Mouse (Mus musculus): ENCODE measurements at regions not wholly inside any gene's neighbourhood (a gene's known extent, or its start where the extent isn't known, plus 50 kb on each side); places are given as distances from the start of the nearest gene placed in this dataset.
A peak's percentile ranks its signal among the peaks of the same experiment; 100 is the strongest.

DNA sequence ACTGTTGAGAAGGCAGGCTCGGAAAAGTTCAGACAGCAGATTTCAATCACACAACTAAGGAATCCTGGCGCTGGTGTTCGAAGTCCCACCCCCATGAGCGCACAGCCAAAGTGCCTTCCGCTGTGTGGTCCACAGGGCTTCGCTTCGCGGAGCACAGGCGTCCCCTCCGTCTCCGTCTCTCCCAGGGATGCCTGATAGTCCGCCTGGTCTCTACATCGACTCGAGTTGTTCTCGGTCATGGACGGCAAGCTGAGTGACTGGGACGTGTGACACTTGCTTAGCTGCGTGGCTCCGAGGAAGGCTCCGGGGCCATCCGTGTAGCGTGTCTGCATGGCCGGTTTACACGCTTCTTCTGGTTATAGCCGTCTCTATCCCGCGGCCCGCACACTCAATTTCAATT is 224.0 kb downstream of the Gm26897 start:
- DNase-seq, result no peak

DNA sequence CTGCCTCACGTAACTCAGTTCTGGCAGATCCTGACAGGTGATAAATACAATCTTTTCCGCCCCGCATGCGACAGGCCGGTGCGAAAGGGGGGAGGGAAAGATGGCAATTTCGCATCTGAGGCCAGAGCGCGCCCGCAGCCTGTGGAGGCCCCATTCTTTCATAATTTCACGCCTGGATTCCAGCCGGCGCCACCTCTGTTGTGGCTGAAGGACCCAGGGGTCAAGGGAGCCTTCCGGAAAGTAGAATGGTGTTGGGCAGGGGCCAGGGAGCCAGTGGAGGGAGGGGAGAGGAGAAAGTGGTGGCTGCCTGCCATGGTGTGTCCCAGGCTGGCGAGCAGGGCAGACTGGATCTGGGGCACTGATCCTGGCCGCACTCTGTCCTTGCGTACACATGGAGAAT is 224.5 kb downstream of the Gm26897 start:
- peak; percentile 31 for DNase-seq

DNA sequence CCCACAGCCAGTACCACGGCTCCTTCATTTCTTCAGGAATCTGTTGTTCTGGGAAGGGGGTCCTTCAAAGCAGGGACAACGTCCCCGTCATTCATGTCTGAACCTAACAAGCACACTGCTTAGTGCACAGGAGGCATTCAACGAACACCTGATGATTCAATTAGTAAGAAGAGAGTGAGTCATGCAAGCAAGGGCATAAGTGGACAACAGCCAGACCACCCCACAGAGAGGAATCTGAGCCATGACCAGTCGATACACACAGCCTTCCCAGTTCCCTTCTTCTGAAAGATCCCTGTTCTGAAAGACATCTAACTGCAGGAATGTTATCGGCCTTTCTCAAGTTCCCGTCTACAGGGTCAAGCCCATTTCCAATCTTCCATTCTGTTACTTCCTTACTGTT is 231.6 kb downstream of the Gm26897 start:
- no peak for DNase-seq

DNA sequence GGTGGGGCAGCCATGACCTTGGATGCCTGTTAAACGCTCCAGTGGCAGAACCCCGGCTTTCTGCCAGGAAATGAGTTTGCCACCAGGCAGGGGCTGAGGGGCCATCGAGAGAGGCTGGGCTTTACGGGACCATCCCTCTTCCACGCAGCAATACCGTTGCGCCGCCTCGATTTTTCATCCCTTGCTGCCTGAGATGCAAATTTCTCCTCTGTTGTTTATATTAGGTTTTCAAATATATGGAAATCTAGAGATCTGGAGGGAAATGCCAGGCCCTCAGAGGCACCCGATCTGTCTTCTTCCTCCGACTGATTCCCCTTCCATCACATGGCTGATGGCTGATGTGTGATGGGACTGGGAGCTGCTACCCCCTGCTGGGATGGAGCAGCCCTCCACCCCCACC is 234.4 kb downstream of the Gm26897 start:
- DNase-seq, result no peak

DNA sequence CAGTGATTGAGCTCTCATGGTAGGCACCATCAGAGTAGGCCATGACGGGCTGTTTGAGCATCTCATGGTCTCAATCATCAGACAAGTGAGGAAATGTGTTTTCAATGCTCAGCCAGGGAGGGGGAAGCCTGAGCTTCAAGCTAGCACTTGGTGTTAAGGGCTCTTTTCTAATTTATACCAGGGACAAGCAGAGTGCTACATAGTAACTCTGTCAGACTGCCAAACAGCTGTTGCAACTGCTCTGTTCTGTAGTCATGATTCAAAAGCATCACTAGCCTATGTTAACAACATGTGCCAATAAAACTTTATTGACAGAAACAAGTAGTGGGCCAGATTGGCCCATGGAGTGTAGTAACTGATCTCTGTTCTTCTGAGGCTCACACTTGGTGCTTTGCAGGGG is 235.0 kb downstream of the Gm26897 start:
- DNase-seq, result no peak

DNA sequence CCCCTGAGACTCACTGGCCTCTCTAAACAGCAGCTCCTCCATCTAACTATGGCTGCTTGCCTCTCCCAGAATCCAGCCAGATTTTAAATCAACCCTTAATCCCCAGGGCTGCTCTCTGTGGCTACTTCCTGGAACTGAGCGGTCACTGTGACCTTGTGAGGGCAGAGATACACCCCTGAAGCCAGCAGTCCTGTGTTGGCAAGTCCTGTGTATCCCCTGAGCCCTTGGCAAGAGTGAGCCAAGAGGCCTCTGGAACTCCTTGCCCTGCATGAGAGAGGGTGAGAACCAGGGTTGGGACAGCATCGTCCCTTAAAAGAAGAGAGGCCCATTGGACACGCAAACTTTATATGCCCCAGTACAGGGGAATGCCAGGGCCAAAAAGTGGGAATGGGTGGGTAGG is 237.5 kb downstream of the Gm26897 start:
- DNase-seq, result no peak

DNA sequence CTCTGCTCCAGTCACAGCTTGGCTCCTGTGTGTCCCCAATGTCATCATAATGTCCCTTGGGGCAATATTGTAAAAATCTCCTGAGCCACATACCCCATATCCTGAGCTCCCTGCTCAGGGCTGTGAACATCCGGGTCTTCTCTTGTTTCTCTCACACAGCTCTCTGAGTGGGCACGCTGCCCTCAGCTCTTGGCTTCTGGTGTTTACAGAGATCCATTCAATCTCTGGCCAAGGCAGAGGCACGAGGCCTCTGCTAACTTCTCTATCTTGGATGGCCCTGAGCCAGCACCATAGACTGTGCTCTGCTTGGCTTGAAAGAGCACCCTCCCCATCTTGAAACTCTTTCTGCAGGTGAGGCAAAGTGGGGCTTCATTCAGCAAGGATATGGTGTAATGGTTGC is 238.2 kb downstream of the Gm26897 start:
- DNase-seq, result no peak

DNA sequence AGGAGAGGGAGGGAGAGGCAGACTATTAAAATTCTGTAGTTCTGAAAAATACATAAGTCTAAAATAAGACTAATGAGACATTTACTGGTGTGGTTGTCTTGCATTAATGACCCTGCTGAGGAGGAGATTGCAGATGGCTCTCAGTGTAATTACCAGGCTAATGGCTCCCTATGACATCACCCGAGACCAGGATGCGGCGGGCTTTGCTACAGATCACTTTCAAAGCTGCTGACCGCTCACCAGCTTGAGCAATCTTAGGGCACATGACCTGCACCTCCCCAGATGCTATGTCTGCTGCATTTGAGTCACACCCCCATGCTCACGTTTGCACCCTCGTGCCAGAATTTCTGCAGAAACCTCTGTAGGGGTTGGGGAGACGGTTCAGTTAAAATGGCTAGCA is 242.0 kb downstream of the Gm26897 start:
- DNase-seq, result no peak

DNA sequence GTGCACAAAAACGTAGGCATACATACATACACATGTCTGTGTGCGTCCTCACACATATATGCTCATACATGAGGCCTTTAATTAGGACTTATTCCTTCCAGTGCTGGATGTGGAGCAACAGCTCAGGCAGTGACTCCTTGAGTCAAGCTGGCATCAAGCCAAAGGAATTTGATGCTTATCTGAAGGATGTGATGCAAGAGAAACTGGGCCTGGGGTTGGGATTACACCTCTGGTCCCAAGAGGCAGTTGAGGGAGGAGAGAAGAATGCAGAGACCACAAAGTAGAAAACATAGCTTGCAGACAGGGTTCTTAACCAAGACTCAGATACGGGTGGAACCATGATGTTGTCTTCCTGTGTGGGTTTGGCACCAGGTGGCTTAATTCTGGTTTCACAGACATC is 245.9 kb downstream of the Gm26897 start:
- DNase-seq, result no peak

DNA sequence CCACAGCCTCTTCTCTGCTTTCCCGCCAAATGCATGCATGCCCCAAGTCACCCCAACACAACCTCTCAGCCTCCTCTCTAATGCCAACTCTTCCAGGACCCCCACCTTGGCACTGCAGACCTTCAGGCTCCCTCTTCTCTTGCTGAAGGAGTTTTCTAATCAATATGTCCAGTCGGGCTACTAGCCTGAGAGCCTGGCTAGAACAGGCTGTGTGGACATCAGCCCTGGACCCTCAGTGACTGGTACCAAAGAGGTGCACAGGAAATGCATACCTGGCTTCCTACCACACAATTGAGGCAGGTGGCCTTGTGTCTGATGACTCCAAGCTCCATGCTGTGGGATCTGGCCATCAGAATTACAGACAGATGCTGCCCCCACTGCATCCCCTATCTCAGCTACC is 248.4 kb downstream of the Gm26897 start:
- DNase-seq, result no peak

DNA sequence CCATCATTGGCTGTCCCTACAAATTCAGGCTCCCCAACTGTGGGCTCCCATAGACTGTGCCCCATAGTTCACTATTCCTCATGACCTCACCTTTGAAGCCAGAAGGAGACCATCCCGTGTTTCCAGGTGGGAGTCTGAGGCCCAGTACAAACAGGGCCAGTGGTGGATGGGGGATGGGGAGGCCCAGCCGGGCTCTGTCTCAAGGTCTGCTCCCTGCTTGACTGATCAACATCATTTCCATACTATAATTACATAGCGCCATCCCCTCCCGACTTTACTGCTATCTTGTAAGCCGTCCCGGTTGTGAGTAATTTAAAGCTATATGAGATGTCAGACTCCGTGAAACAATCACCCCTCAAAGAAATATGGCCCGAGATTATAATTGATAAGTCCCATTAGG is 252.3 kb downstream of the Gm26897 start:
- no peak for DNase-seq

DNA sequence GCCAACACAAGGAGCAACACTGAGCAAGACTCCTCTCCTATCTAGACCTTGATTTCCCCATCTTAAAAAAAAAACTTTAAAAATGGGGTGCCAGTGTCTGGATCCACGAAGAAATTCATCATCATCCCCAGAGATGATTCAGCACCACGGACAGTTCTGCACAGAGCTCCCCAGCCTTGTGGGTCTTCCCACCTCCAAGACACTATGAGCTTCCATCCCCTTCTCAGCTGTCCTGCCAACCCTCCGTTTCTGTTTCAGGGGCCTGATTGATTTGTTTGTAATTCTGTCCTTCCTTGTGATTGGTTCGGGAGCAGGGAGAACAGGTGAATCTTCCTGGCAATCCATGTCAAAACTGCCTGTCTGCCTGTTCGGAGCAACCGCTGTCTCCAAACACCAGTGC is 253.3 kb downstream of the Gm26897 start:
- DNase-seq, result no peak

DNA sequence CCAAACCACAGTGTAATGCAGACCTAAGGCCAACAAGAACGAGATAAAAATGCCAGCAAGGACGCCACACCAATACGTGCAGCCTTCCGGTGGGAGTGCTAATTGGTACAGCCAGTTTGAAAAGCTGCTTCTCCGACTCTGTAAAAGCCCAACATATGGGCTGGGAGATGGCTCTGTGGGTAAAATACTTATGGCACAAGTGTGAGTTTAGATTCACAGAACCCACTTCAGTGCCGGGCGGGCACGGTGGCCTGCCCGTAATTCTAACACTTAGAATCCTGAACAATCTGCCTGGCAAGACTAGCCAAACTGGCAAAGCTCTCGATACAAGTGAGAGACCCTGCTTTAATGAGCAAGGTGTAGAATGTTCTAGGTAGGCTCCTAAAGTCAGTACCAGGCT is 258.1 kb downstream of the Gm26897 start:
- no peak for DNase-seq

DNA sequence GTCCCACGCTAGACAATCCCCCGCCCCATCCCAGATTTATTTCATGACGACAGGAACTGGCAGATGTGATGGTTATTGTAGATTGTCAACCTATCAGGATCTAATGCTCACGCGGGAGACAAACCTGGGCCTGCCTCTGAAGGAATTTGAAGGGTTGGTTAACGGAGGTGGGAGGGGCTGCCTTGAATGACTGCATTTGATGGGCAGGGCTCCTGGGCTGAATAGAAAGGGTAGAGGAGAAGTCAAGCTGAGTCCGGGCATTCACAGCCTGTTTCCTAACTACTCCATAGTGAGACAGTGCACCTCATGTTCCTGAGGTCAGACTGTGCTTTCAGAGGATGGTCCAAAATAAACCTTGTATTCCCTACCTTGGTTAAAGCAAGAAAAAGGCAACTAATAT is 259.1 kb downstream of the Cryba4 start:
- DNase-seq, result no peak

DNA sequence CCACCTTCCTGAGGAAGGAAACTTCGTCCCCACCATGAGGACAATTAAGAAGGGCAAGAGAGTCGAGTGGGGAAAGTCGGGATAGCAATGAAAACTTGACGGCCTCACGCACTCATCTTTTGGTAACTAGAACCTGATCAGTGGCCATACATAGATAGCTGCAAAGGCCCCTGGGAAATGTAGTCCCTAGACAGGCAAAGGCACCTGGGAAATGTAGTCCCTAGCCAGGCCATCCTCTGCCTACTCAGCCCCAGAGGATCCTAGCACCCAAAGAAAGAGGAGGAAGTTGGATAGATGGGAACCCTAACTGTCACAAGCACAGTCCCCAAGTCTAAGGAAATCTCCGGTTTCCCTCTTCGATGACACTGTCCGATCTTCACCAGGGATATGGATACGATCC is 258.4 kb downstream of the Cryba4 start:
- DNase-seq, result no peak

DNA sequence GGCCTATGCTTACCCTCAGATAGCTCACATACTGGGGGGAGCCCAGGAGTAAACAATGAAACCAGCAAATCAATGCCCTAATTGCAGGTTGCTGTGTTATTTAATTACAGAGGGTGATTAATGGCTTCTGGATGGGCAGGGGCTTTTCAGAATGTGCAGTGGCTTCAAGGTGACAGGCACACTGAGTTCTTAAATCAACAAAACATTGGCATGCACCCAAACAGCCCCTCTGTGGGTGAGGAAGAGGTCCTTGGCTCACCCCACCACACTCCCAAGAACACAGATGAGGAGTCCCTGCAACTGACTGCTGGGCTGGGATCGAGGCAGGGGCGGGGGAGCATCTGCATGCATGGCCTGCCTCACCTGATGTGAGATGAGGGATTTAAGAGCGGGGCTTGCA is 255.5 kb downstream of the Cryba4 start:
- DNase-seq, result no peak

DNA sequence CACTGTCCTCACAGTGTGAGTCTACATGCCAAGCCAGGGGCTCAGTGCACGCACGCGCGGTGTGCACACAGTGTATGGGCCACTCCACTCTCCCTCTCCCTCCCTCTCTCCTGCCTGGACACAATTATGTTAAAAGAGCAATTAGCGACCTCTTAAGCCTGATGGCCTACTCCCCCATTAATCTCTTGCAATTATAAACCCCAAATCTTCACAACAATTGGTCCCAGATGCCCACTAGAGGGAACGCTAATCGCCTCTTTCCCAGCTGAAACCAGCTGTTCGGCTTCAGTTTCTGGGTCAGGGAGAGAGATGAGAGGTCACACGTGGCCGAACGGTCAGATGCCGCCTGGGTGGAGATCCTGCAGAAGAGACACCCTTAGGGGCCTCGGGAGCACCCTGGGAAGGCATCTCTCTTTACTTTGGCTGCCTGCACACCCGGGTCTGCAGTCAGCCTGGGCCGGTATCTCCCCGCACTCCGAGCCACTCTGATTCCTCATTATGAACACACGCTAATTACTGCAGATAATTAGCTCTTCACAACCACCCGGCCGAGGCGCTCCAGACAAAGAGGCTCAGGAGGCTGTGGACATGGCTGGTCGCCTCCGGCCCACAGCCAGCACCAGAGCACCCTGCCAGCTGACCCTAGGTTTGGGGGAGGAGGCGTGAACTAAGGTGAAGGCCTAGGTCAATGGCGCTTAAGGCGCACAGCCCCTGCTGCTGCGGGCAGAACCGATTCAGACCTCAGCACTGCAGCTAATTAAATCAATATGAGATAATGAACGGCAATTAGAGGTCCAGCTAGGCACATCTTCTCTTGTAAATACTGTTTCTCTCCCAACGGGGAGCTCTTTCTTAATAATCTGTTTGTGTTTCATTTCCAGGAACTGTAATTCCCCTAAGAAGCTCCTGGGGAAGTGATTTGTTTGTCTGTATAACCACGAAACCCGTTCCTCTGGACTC is 250.3 kb downstream of the Cryba4 start:
- DNase-seq, result peak in 1 of 2 experiments; percentile 3

DNA sequence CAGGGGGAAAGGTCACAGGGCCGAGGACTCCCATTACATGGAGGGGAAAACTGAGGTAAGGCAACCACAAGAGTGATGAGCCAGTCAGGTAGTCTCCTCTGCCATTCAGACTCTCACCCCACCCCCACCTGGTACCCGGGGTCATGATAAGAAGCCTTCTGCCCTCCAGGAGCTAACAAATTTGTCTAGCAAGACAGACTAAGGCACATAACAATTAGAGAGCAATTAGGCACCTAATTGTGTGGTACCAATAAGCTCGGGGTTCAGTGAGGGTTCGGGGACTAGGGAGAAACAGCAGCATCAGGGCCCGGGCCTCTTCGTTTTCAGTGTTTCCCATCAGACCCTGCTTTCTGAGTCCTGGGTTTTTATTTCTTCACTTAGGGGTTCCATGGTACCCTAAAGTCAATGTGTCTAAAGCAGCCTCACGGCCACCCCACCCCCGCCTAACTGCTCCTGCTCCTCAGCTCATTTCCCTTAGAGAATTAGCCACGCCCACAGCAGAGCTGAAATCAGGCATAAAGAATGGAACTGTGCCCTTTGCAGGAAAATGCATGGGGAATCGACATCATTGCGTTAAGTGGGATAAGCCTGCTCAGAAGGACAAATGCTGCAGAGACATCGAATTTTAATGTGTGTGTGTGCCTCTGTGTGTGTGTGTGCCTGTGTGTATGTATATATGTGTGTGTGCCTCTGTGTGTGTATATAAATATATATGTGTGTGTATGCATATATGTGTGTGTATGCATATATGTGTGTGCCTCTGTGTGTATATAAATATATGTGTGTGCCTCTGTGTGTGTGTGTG is 249.3 kb downstream of the Cryba4 start:
- DNase-seq, result no peak

DNA sequence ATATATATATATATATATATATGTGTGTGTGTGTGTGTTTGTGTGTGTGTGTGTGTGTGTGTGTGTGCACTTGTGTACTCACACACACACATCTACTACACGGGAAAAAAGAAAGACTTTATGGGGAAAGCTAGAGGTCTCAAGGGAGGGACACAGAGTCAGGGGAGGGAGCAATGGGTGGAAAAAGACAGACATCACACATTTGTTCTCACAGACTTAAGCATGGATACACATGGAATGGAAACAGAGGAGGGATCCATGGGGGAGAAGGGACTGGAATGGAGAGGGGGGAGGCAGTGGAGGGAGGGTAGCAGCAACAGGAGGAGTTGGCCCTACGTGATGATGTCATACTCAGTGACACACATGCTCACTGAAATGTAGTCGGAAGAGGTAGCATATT is 248.3 kb downstream of the Cryba4 start:
- DNase-seq, result no peak

DNA sequence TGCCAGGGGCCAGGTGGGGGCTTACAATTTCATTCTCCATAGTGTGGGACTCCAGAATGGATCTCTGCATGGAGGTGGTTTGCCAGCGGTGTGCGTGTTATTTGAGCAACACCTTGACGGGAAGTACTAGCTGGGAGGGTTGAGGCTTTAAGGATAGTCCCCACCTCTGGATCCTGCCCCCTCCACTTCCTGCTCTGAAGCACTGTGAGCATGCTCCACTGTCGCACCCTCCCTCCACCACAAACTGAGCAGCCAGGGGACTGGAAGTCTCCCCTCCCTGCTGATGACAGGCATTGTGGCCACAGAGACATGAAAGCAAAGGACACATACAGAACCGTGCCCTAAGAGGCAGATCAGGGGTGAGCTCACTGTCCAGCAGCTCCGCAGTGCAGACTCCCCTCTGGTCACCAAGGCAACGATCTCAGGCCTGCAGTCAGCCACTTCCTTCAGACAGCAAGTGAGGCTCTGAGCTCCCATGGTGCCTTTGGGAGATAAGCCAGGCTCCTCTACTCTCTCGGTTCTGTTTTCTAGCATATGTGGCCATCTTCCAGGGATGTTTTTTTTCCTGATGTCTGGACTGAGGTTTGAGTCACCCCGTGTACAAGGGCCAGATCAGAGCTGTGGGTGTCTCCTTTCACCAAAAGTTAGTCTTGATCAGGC is 239.7 kb downstream of the Cryba4 start:
- no peak for DNase-seq

DNA sequence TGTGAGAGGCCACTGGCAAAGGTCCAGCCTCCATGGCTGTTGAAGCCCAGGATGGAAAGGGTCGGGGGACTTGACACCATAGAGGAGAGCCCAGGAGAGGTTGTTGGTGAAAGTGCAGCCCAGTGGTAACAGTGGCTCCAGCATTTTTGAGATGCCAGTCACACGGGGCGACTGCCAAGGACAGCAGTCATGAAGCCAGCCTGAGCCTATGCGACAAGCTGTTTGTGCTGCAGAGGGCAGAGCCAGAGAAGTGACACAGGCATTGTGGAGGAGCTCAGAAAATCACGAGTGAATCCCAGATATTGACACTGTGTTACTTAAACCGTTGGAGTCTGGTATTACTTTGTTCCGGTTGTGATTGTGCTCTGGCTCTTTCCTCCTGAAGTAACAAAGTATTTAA is 233.4 kb downstream of the Cryba4 start:
- DNase-seq, result peak in 1 of 2 experiments; percentile 3

DNA sequence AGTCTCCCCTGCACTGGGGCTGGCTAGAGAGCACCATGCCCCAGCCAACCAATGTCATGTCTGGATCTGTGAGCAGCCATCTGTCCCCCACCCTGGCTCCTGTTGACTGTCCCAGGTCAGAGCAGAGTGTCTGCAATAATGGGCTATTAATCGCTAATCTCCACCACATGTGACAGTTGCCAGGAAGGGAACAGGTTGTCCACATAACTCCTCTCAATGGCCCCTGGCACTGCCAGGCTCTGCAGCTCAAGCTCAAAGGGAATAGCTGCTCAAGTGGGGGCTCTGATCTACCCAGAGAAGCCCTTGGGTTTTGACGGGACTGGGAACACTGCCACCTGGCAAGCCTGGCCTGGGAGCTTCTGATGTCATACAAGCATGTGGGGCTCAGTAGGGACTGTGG is 231.4 kb downstream of the Cryba4 start:
- DNase-seq, result peak; percentile 6 to 9

DNA sequence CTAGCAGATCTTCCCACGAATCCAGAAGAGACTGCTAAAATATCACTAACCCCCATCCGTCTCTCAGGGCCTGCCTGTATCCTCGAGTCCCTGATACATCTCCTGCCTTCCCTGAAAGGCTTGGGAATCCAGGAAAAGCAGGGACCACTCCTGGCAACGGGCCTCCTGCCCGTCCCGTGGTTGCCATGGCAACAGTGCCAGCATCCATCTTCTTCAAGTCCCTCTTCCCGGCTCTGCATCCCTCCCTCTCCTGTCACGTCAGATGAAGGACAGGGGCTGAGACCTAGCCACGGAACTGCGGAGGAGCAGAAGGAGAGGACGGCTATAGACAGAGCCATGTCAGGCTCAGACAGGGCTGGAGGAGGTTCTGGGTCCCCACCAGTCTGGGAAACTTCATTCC is 222.4 kb downstream of the Cryba4 start:
- DNase-seq, result no peak

DNA sequence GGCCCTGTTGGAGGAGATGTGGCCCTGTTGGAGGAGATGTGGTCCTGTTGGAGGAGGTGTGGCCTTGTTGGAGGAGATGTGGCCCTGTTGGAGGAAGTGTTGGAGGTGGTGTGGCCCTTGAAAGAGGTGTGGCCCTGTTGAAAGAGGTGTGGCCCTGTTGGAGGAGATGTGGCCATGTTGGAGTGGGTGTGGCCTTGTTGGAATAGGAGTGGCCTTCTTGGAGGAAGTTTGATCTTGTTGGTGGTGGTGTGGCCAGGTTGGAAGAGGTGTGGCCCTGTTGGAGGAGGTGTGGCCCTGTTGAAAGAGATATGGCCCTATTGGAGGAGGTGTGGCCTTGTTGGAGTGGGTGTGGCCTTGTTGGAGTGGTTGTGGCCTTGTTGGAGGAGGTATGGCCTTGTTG is 220.3 kb downstream of the Cryba4 start:
- DNase-seq, result no peak

Data from cerebellum, adult 18-20 months (tissue).